Mouse (Mus musculus) liver, embryonic 15.5 days (tissue): ENCODE measurements around the gene Podxl2. TPM values are rescaled to one million over a fixed set of nuclear protein-coding genes. Genes with fewer than 3 reads are reported as not detected.

Source experiments
- ATAC-seq: fragments of 200-750 bp; cut with Nextera tagmentation; 2 replicates; pipeline ENCODE4 v1.8.0; 2017; ENCODE audit warnings: moderate number of reproducible peaks, mild to moderate bottlenecking, moderate library complexity; ENCODE audit not compliant: insufficient read depth
- H3K27ac ChIP-seq: fragments of 300-500 bp; sonication (generic); replicated peaks from 2 replicates; pipeline ENCODE4 v1.5.1; 2015; ENCODE audit warnings: mild to moderate bottlenecking, inconsistent platforms
- H3K27me3 ChIP-seq: fragments of 300-500 bp; sonication (generic); 2 replicates; pipeline ENCODE4 v1.6.1; 2015; ENCODE audit warnings: mild to moderate bottlenecking, inconsistent platforms
- H3K36me3 ChIP-seq: fragments of 300-500 bp; sonication (generic); replicated peaks from 2 replicates; pipeline ENCODE4 v1.6.1; 2015; ENCODE audit warnings: moderate library complexity, mild to moderate bottlenecking, inconsistent platforms
- H3K4me1 ChIP-seq: fragments of 300-500 bp; sonication (generic); replicated peaks from 2 replicates; pipeline ENCODE4 v1.6.1; 2015; ENCODE audit warnings: inconsistent platforms
- H3K4me2 ChIP-seq: fragments of 300-500 bp; sonication (generic); 2 replicates; pipeline ENCODE4 v1.6.1; 2015; ENCODE audit warnings: moderate library complexity, mild to moderate bottlenecking, inconsistent platforms
- H3K4me3 ChIP-seq: fragments of 300-500 bp; sonication (generic); replicated peaks from 2 replicates; pipeline ENCODE4 v1.5.1; 2015; ENCODE audit warnings: mild to moderate bottlenecking, inconsistent platforms
- H3K9ac ChIP-seq: fragments of 300-500 bp; sonication (generic); 2 replicates; pipeline ENCODE4 v1.6.1; 2015; ENCODE audit warnings: moderate library complexity, mild to moderate bottlenecking, inconsistent platforms
- H3K9me3 ChIP-seq: fragments of 300-500 bp; sonication (generic); replicated peaks from 2 replicates; pipeline ENCODE4 v1.6.1; 2016; ENCODE audit warnings: inconsistent platforms
- WGBS: fragments of 180-500 bp; shearing (Covaris S2); methylation state at CpG from one replicate; pipeline ENCODE4 v1.1.7; 2015; ENCODE audit warnings: mixed read lengths; ENCODE audit not compliant: insufficient replicate concordance; 5-methylcytosine and 5-hydroxymethylcytosine counted together
- polyA plus RNA-seq: library from polyadenylated mRNA; unstranded; fragments of >200 nt; fragmentation: Nextera tagmentation; extraction: Ambion mirVana; gene quantifications from 2 replicates; pipeline ENCODE4 v1.2.1, GENCODE M21; 2015

Gene Podxl2
- polyA plus RNA-seq, 1 experiment from 2014 or later: 1.7 TPM

- no peak overlapping the region for H3K27ac ChIP-seq
- peaks cover 31% of the 10 kb centered on the region for H3K27me3 ChIP-seq
- no peaks in the 10 kb centered on the region for H3K4me1 ChIP-seq
- no peak overlapping the region for H3K9ac ChIP-seq
- H3K4me2 ChIP-seq: no peak overlapping the region
- no peaks in the 10 kb centered on the region for H3K9me3 ChIP-seq
- no peak overlapping the region for H3K4me3 ChIP-seq
- H3K36me3 ChIP-seq: no peaks in the 10 kb centered on the region
- no peak for ATAC-seq
- WGBS: 63% methylated on average over 7 of the region's 7 CpGs
Observed at GRCm38 (mm10) chr6:88865704-88866103, 9.1 kb downstream of the Podxl2 start.

GRCm38 (mm10) chr6:88860914-88861313 lies 13.9 kb downstream of the Podxl2 start:
- peaks cover 1% of the 10 kb centered on the region for H3K4me1 ChIP-seq
- H3K4me3 ChIP-seq: no peak overlapping the region
- 6% methylated on average over 2 of the region's 2 CpGs for WGBS
- no peak overlapping the region for H3K27ac ChIP-seq
- H3K27me3 ChIP-seq: peaks cover 33% of the 10 kb centered on the region
- H3K4me2 ChIP-seq: no peak overlapping the region
- no peaks in the 10 kb centered on the region for H3K9me3 ChIP-seq
- no peaks in the 10 kb centered on the region for H3K36me3 ChIP-seq
- H3K9ac ChIP-seq: no peak overlapping the region
- no peak for ATAC-seq

DNA sequence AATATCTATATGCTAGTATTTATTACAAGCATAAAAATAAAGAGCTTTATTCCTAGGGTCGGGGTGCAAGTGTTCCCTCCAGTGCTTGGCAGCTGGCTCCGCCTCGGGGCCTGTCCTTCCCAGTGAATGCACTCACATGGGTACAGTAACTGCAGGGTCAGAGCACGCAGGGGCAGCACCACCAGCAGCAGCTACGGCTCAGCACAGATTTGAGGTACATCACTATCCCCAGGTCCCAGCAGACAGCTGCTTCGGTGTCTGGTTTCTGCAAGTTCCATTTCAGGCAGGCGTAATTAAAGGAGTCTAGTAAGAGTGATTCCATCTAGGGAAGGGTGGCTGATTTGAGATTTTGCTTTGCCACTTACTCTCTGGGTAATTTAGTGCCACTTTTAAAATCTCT lies 16.5 kb downstream of the Podxl2 start:
- ATAC-seq: no peak
- Histone ChIP-seq H3K27me3 (peaks cover 50% of the 10 kb centered on the region), H3K4me1 (peaks cover 7% of the 10 kb centered on the region), H3K9ac (no peak overlapping the region), H3K27ac (no peak overlapping the region), H3K36me3 (no peaks in the 10 kb centered on the region), H3K4me2 (no peak overlapping the region), H3K9me3 (no peaks in the 10 kb centered on the region), H3K4me3 (no peak overlapping the region)
- WGBS: 64% methylated on average over 7 of the region's 7 CpGs

DNA sequence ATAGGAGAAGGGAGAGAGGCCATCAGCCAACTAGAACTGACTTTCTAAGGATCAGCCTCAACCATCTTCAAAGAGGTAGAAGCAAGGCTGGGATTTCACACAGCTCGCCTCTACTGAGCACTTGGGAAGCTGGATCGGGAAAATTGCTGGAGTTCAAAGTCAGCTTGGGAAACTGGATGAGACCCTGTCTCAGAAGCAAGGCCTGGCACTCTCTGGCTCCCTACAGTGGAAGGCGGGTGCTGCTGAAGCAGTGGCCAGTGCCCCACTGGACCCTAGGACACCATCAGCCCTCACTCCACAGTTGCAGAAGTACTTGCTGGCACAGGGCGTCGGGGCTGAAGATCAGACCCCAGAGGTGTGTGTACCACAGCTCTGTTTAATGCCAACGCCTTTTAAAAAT lies 17.0 kb downstream of the Podxl2 start:
- H3K9ac ChIP-seq: no peak overlapping the region
- peaks cover 7% of the 10 kb centered on the region for H3K4me1 ChIP-seq
- no peak overlapping the region for H3K27ac ChIP-seq
- ATAC-seq: no peak
- H3K4me3 ChIP-seq: no peak overlapping the region
- no peaks in the 10 kb centered on the region for H3K36me3 ChIP-seq
- no peak overlapping the region for H3K4me2 ChIP-seq
- 63% methylated on average over 6 of the region's 6 CpGs for WGBS
- peaks cover 50% of the 10 kb centered on the region for H3K27me3 ChIP-seq
- H3K9me3 ChIP-seq: no peaks in the 10 kb centered on the region

DNA sequence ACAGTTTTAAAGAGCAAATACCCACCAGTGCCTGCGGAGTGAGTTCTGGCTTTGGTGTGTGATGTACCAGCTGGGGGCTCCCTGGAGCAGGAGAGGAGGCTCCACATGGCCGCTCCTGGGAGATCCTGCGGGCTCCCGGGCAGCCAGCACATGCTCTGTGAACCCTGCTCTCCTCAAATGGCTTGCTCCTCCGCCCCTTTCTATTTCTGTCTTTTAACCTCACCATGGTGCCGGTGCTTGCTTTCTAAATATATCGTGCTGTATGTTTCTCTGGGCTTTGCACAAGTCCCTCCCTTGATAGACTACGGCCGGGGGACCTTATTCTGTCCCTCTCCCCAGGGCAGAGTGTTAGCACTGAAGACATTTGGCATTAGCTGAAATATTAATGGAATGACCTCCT lies 17.6 kb downstream of the Podxl2 start:
- Histone ChIP-seq H3K27ac (no peak overlapping the region), H3K4me1 (peaks cover 7% of the 10 kb centered on the region), H3K9me3 (no peaks in the 10 kb centered on the region), H3K9ac (no peak overlapping the region; the same call in 1 of the 2 replicates), H3K4me2 (no peak overlapping the region), H3K36me3 (no peaks in the 10 kb centered on the region), H3K27me3 (peaks cover 50% of the 10 kb centered on the region), H3K4me3 (no peak overlapping the region)
- WGBS: 35% methylated on average over 9 of the region's 9 CpGs
- ATAC-seq: no peak

GRCm38 (mm10) chr6:88855636-88856035 lies 19.2 kb downstream of the Podxl2 start:
- WGBS: 18% methylated on average over 5 of the region's 5 CpGs
- peaks cover 50% of the 10 kb centered on the region for H3K27me3 ChIP-seq
- no peak overlapping the region for H3K4me3 ChIP-seq
- no peak overlapping the region for H3K27ac ChIP-seq
- no peak overlapping the region for H3K9ac ChIP-seq
- peaks cover 7% of the 10 kb centered on the region for H3K4me1 ChIP-seq
- no peak overlapping the region for H3K4me2 ChIP-seq
- H3K9me3 ChIP-seq: no peaks in the 10 kb centered on the region
- no peaks in the 10 kb centered on the region for H3K36me3 ChIP-seq
- ATAC-seq: peak; percentile 24; the same call in 1 of the 2 replicates

DNA sequence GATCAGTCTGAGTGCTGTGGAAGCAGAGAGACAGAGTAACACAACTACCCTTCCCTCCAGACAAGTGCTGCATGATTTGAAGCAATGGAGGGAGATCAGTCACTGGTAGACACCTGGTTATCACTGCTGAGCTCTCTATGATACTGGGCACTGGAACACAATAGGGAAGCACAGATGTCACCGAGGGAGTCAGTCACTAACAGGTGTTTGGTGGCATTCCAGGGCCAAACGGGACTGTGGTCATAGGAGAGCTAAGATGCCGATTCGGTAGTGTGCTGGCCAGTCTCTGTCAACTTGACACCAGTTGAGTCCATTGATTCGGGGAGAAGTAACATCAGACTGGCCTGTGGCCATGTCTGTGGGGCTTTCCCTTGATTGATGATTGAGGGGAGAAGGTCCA lies 20.3 kb downstream of the Podxl2 start:
- H3K36me3 ChIP-seq: no peaks in the 10 kb centered on the region
- no peak overlapping the region; the same call in 1 of the 2 replicates for H3K27ac ChIP-seq
- no peaks in the 10 kb centered on the region for H3K9me3 ChIP-seq
- H3K4me2 ChIP-seq: no peak overlapping the region
- no peak for ATAC-seq
- 52% methylated on average over 5 of the region's 5 CpGs for WGBS
- peaks cover 7% of the 10 kb centered on the region for H3K4me1 ChIP-seq
- no peak overlapping the region for H3K9ac ChIP-seq
- H3K27me3 ChIP-seq: peaks cover 47% of the 10 kb centered on the region
- no peak overlapping the region for H3K4me3 ChIP-seq

DNA sequence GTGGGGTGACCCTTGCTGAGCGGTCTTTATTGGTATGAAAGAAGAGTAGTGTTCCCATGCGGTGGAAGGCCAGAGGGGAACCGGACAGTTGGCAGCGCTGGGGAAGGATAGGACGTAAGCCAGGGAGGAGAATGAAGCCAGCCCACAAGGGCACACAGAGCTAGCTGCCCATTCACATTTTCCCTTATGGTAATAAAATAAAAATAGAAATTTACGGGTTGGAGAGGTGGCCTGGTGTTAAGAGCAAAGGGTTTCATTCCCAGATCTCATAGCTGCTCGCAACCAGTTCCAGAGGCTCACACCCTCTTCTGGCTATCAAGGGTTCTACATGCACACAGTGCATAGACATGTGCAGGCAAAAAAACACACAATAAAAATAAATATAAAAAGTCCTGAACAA lies 24.8 kb downstream of the Podxl2 start:
- no peak overlapping the region for H3K9ac ChIP-seq
- no peak overlapping the region for H3K4me3 ChIP-seq
- no peak overlapping the region for H3K27ac ChIP-seq
- peaks cover 4% of the 10 kb centered on the region; the same call in 1 of the 2 replicates for H3K4me1 ChIP-seq
- H3K4me2 ChIP-seq: no peak overlapping the region
- H3K9me3 ChIP-seq: no peaks in the 10 kb centered on the region
- 76% methylated on average over 7 of the region's 7 CpGs for WGBS
- H3K36me3 ChIP-seq: no peaks in the 10 kb centered on the region
- H3K27me3 ChIP-seq: peaks cover 35% of the 10 kb centered on the region
- no peak for ATAC-seq

DNA sequence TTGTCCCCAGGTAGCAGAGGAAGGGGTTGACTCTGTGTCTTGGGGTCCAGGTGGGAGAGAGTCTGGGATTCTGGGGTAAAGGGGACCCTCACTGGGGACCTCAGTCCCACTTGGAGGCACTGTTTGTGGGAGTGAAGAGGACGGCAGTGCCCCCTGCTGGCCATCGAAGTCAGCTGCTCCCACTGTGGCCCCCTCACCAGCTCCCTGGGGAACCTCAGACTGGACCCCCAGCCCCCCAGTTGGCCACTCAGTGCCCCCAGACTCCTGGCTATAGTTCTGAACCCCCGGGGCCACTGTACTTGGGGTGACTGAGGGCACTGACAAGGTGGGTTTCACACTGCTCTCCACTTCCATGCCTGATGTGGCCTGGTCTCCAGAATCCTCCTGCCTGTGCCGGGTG lies 25.6 kb downstream of the Podxl2 start:
- ATAC-seq: 0 out of 2 replicates have a peak, but pooled peaks have one; percentile 19
- H3K9ac ChIP-seq: no peak overlapping the region
- 33% methylated on average over 4 of the region's 4 CpGs for WGBS
- H3K36me3 ChIP-seq: no peaks in the 10 kb centered on the region
- H3K27me3 ChIP-seq: peaks cover 27% of the 10 kb centered on the region
- no peaks in the 10 kb centered on the region for H3K9me3 ChIP-seq
- H3K4me2 ChIP-seq: no peak overlapping the region
- H3K4me3 ChIP-seq: no peak overlapping the region
- no peak overlapping the region for H3K27ac ChIP-seq
- peaks cover 4% of the 10 kb centered on the region; the same call in 1 of the 2 replicates for H3K4me1 ChIP-seq

- no peaks in the 10 kb centered on the region for H3K9me3 ChIP-seq
- no peak overlapping the region for H3K4me2 ChIP-seq
- WGBS: 58% methylated on average over 2 of the region's 2 CpGs
- no peak for ATAC-seq
- peaks cover 23% of the 10 kb centered on the region for H3K27me3 ChIP-seq
- H3K4me3 ChIP-seq: no peak overlapping the region
- no peak overlapping the region for H3K27ac ChIP-seq
- H3K9ac ChIP-seq: no peak overlapping the region
- no peaks in the 10 kb centered on the region for H3K36me3 ChIP-seq
- peaks cover 11% of the 10 kb centered on the region for H3K4me1 ChIP-seq
Observed at GRCm38 (mm10) chr6:88847571-88847970, 27.3 kb downstream of the Podxl2 start.

DNA sequence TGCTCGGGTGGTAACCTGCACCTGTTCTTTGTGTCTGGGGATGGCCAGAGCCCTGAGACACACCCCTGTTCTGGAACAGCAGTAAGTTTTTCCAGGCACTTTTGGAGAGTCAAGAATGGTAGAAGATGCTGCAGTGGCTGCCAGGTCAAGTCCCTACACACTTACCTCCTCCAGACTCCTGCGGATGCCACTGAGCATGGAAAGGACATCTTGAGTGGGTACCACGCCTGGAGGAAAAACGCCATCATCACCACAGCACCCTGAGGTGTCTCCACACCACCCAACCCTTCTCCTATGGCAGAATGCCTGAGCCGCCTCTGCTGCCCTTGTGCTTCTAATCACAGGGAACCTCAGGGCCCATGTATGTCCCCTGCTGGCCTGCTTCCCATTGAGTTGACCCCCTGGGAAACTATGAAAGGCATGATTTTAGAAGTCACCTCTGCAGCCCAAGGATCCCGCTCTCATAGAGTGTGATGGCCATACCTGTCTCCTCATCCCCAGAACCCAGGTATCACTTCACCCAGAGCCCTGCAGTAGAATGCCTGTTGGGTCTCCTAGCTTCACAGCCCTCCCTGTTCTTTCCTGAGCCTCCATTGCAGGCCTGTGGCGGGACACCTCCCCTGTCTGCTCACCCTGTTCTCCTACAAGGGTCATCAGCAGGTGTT lies 29.8 kb downstream of the Podxl2 start:
- no peak overlapping the region for H3K27ac ChIP-seq
- no peaks in the 10 kb centered on the region for H3K9me3 ChIP-seq
- no peak overlapping the region for H3K9ac ChIP-seq
- no peak for ATAC-seq
- WGBS: 79% methylated on average over 7 of the region's 7 CpGs
- no peak overlapping the region for H3K4me2 ChIP-seq
- H3K4me3 ChIP-seq: no peak overlapping the region
- H3K27me3 ChIP-seq: peaks cover 23% of the 10 kb centered on the region
- H3K36me3 ChIP-seq: peaks cover 3% of the 10 kb centered on the region; the same call in 1 of the 2 replicates
- H3K4me1 ChIP-seq: peaks cover 23% of the 10 kb centered on the region
